Mouse (Mus musculus) heart, postnatal 0 days (tissue): ENCODE measurements around the gene Rsad2. TPM values are rescaled to one million over a fixed set of nuclear protein-coding genes. Genes with fewer than 3 reads are reported as not detected.

Source experiments
- ATAC-seq: fragments of 200-750 bp; cut with Nextera tagmentation; 2 replicates; pipeline ENCODE4 v1.8.0; 2017; ENCODE audit warnings: low read depth, moderate number of reproducible peaks, moderate library complexity; ENCODE audit not compliant: insufficient read depth
- DNase-seq: peaks from one replicate; pipeline ENCODE4 v3.0.0-alpha.2; 2016; ENCODE audit warnings: low spot score
- H3K27ac ChIP-seq: fragments of 300-500 bp; sonication (generic); 2 replicates; pipeline ENCODE4 v1.5.1; 2014; ENCODE audit warnings: low read depth, mild to moderate bottlenecking
- H3K27me3 ChIP-seq: fragments of 300-500 bp; sonication (generic); 2 replicates; pipeline ENCODE4 v1.6.1; 2014; ENCODE audit warnings: low read length, mixed read lengths; ENCODE audit not compliant: control insufficient read depth, insufficient read depth
- H3K36me3 ChIP-seq: fragments of 300-500 bp; sonication (generic); replicated peaks from 2 replicates; pipeline ENCODE4 v1.6.1; 2014; ENCODE audit warnings: low read length, mixed read lengths; ENCODE audit not compliant: control insufficient read depth, insufficient read depth
- H3K4me1 ChIP-seq: fragments of 300-500 bp; sonication (generic); 2 replicates; pipeline ENCODE4 v1.6.1; 2014; ENCODE audit warnings: antibody characterized with exemption; ENCODE audit not compliant: control insufficient read depth, insufficient read depth
- H3K4me2 ChIP-seq: fragments of 300-500 bp; sonication (generic); 2 replicates; pipeline ENCODE4 v1.6.1; 2014; ENCODE audit warnings: low read depth, mild to moderate bottlenecking, low read length, moderate library complexity
- H3K4me3 ChIP-seq: fragments of 300-500 bp; sonication (generic); 2 replicates; pipeline ENCODE4 v1.5.1; 2014; ENCODE audit warnings: low read depth, low read length
- H3K9ac ChIP-seq: fragments of 300-500 bp; sonication (generic); replicated peaks from 2 replicates; pipeline ENCODE4 v1.6.1; 2014; ENCODE audit warnings: low read depth, low read length, mixed read lengths
- H3K9me3 ChIP-seq: fragments of 300-500 bp; sonication (generic); replicated peaks from 2 replicates; pipeline ENCODE4 v1.6.1; 2016; ENCODE audit warnings: low read length; ENCODE audit not compliant: control insufficient read depth
- CTCF ChIP-seq: IDR thresholded peaks from 2 replicates; pipeline ENCODE4 v1.5.1; 2016; ENCODE audit warnings: antibody characterized with exemption, control low read depth, low read depth
- EP300 ChIP-seq: IDR thresholded peaks from 2 replicates; pipeline ENCODE4 v1.6.1; 2016; ENCODE audit warnings: antibody characterized with exemption, low read depth
- WGBS: fragments of 180-500 bp; shearing (Covaris S2); extraction: QIAGEN DNeasy Blood & Tissue Kit; methylation state at CpG from one replicate; pipeline ENCODE4 v1.1.7; 2014; 5-methylcytosine and 5-hydroxymethylcytosine counted together
- polyA plus RNA-seq: library from polyadenylated mRNA; unstranded; fragments of >200 nt; fragmentation: Nextera tagmentation; extraction: Ambion mirVana; gene quantifications from 2 replicates; pipeline ENCODE4 v1.2.1, GENCODE M21; 2015
- total RNA-seq: library from RNA; depleted of rRNA; stranded (reverse); fragments of >200 nt; gene quantifications from 2 replicates; pipeline ENCODE4 v1.2.3, GENCODE M21; 2014; ENCODE audit warnings: low replicate concordance

The Rsad2 gene
- total and polyA plus RNA-seq, 2 experiments from 2014 or later = 4.3 to 4.8 TPM

GRCm38 (mm10) chr12:26470042-26470409, 13.8 kb upstream of the Rsad2 start:
- no peak overlapping the region for H3K27ac ChIP-seq
- TF ChIP-seq EP300 (no peak), CTCF (no peak)
- no peaks in the 10 kb centered on the region for H3K4me1 ChIP-seq
- H3K9me3 ChIP-seq = no peaks in the 10 kb centered on the region
- H3K27me3 ChIP-seq = no peaks in the 10 kb centered on the region
- peak overlapping the region; percentile 97 for H3K4me2 ChIP-seq
- H3K4me3 ChIP-seq = peak overlapping the region; percentile 66
- ATAC-seq (no peak), DNase-seq (no peak)
- 32% methylated on average over 6 of the region's 6 CpGs for WGBS
- H3K9ac ChIP-seq = peak overlapping the region; percentile 65
- H3K36me3 ChIP-seq = no peaks in the 10 kb centered on the region

- H3K9me3 ChIP-seq = no peaks in the 10 kb centered on the region
- peak within 1 kb of the TSS; percentile 81 for H3K27ac ChIP-seq
- under 1% methylated on average over 69 of the region's 69 CpGs for WGBS
- peak within 1 kb of the TSS; percentile 65 for H3K9ac ChIP-seq
- peak; percentile 57 for DNase-seq
- peak within 1 kb of the TSS; percentile 97 for H3K4me2 ChIP-seq
- H3K4me1 ChIP-seq = no peaks in the 10 kb centered on the region
- H3K36me3 ChIP-seq = no peaks in the 10 kb centered on the region
- TF ChIP-seq CTCF (0 out of 2 replicates have a peak, but pooled peaks have one; percentile 4), EP300 (no peak)
- peak within 1 kb of the TSS; percentile 66 for H3K4me3 ChIP-seq
- ATAC-seq = peak; percentile 79
- H3K27me3 ChIP-seq = no peaks in the 10 kb centered on the region
Observed at GRCm38 (mm10) chr12:26469098-26470041, 13.1 kb upstream of the Rsad2 start, which contains the start of gene Cmpk2. Cmpk2 (plus strand) TSS chr12:26469204.

- no peak overlapping the region for H3K9ac ChIP-seq
- no peak overlapping the region for H3K27ac ChIP-seq
- WGBS = 68% methylated on average over 5 of the region's 5 CpGs
- H3K27me3 ChIP-seq = no peaks in the 10 kb centered on the region
- H3K4me3 ChIP-seq = no peak overlapping the region
- DNase-seq (no peak), ATAC-seq (no peak)
- TF ChIP-seq EP300 (no peak), CTCF (peak; percentile 13; the same call in 1 of the 2 replicates)
- H3K4me1 ChIP-seq = no peaks in the 10 kb centered on the region
- no peak overlapping the region for H3K4me2 ChIP-seq
- no peaks in the 10 kb centered on the region for H3K36me3 ChIP-seq
- no peaks in the 10 kb centered on the region for H3K9me3 ChIP-seq
Observed at GRCm38 (mm10) chr12:26465600-26465999, 9.3 kb upstream of the Rsad2 start.

- WGBS = 17% methylated on average over 2 of the region's 2 CpGs
- H3K27me3 ChIP-seq = no peaks in the 10 kb centered on the region
- H3K4me3 ChIP-seq = no peak overlapping the region
- H3K4me1 ChIP-seq = peaks cover 17% of the 10 kb centered on the region
- DNase-seq (peak; percentile 51), ATAC-seq (peak; percentile 72; the same call in 1 of the 2 replicates)
- H3K9ac ChIP-seq = no peak overlapping the region
- TF ChIP-seq CTCF (no peak), EP300 (no peak)
- H3K4me2 ChIP-seq = peak overlapping the region; percentile 33; the same call in 1 of the 2 replicates
- no peaks in the 10 kb centered on the region for H3K9me3 ChIP-seq
- peak overlapping the region; percentile 56 for H3K27ac ChIP-seq
- no peaks in the 10 kb centered on the region for H3K36me3 ChIP-seq
Observed at GRCm38 (mm10) chr12:26460091-26460490, 3.8 kb upstream of the Rsad2 start.

DNA sequence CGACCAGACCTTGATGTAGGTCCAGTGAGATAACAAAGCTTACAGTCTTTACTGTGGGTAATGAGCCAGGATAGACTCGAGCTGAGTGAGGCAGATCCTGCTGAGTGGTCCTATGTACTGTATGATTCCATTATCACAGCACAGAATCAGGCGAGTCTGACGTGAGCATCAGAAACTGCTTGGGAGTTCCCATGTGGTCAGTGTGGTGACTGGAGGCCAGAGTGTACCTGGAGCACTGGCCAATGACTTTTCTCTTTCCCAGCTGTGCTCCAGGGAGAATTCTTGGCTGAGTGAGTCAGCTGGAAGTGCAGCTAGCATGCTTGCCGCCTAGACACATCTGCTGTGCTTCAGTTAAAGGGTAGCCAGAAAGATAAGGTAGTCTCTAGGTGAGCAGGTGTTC, 1.6 kb downstream of the Rsad2 start:
- Histone ChIP-seq H3K4me2 (peak overlapping the region; percentile 59), H3K9me3 (no peaks in the 10 kb centered on the region), H3K36me3 (no peaks in the 10 kb centered on the region), H3K27me3 (no peaks in the 10 kb centered on the region), H3K27ac (no peak overlapping the region), H3K4me1 (peaks cover 16% of the 10 kb centered on the region), H3K9ac (no peak overlapping the region), H3K4me3 (no peak overlapping the region; the same call in 1 of the 2 replicates)
- DNase-seq = no peak
- TF ChIP-seq CTCF = no peak
- no peak for TF ChIP-seq EP300
- WGBS = 35% methylated on average over 5 of the region's 5 CpGs
- ATAC-seq = 0 out of 2 replicates have a peak, but pooled peaks have one; percentile 25

DNA sequence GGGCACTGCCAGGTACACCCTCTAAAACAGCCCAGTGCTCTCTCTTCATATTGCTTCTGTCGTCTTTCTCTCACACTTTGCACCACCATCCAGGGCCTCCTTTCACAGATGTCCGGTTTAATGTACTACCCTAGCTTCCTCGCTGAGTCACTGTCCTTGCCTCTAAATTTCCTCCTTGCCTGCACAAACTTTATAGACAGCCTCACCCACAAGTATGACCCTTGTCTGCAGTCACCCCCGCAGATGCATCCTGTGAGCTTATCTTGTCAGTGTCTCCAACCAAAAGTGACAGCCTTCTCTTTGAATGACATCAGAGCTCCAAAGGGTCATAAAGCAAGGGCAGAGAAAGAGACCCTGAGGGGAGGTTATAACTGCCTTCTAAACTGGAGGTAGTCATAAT, 3.3 kb downstream of the Rsad2 start:
- no peaks in the 10 kb centered on the region for H3K27me3 ChIP-seq
- no peaks in the 10 kb centered on the region for H3K9me3 ChIP-seq
- 31% methylated on average over 4 of the region's 4 CpGs for WGBS
- no peak overlapping the region for H3K27ac ChIP-seq
- peaks cover 16% of the 10 kb centered on the region for H3K4me1 ChIP-seq
- no peak overlapping the region for H3K4me3 ChIP-seq
- ATAC-seq (no peak), DNase-seq (no peak)
- no peak overlapping the region for H3K4me2 ChIP-seq
- H3K9ac ChIP-seq = no peak overlapping the region
- no peaks in the 10 kb centered on the region for H3K36me3 ChIP-seq
- TF ChIP-seq CTCF (no peak), EP300 (no peak)
